Mouse (Mus musculus): ENCODE results near the gene Afmid.

GRCm38 (mm10) chr11:117882208-117882607, 56.5 kb downstream of the Afmid start:
- TF ChIP-seq CTCF (IDR thresholded peaks at IDR 0.05; ENCODE audit: extremely low read depth, insufficient read depth, low read length) (no peak), POLR2A (IDR thresholded peaks at IDR 0.05; ENCODE audit: extremely low read depth, insufficient read depth, low read length) (no peak)
